Mouse (Mus musculus) C3H10T1/2 (cell line): ENCODE results near the gene Spag9. TPM values are rescaled to one million over a fixed set of nuclear protein-coding genes. Genes with fewer than 3 reads are reported as not detected.

ENCODE experiments used
- polyA plus RNA-seq, 2 experiments: library from polyadenylated mRNA; unstranded; fragments of >200 nt; fragmentation: generic; extraction: Trizol; gene quantifications; one replicate each; pipeline ENCODE4 v1.2.1; 2012; ENCODE audit warnings: missing spikeins in 2 of 2

Spag9 gene
- 10 to 100 TPM in 1 of 2 experiments, under 1 TPM in 1; 0.98 to 16.6 TPM for polyA plus RNA-seq

GRCm38 (mm10) chr11:93995720-93996305, at the start of gene Spag9:
Gene Spag9, plus strand, starts transcription at chr11:93996091.

GRCm38 (mm10) chr11:93956159-93956558, 39.7 kb upstream of the Spag9 start, which contains the start of gene Nme2:
Gene Nme2, minus strand, starts transcription at chr11:93956259.

GRCm38 (mm10) chr11:93968005-93968847, 27.7 kb upstream of the Spag9 start, which contains the start of the genes Gm20390 and Nme1:
Gene Gm20390, minus strand, starts transcription at chr11:93968293.
Gene Nme1, minus strand, starts transcription at chr11:93968521.

Other genes with a start within 250 kb of the Spag9 start
- gene Utp18, start 110.3 kb upstream of the Spag9 start, polyA plus RNA-seq = 1 to 10 TPM; 1.8 to 8.1 TPM
- 1 to 10 TPM in 1 of 2 experiments, under 1 TPM in 1; 0.56 to 3.9 TPM for gene Mbtd1, start 110.2 kb upstream of the Spag9 start, polyA plus RNA-seq
- 1,000 to 10,000 TPM; 1,374 to 2,533 TPM for gene Nme2, start 39.8 kb upstream of the Spag9 start, polyA plus RNA-seq
- 100 to 1,000 TPM; 308 to 475 TPM for gene Gm20390, start 27.8 kb upstream of the Spag9 start, polyA plus RNA-seq
- 100 to 1,000 TPM in 1 of 2 experiments, 10 to 100 TPM in 1; 89.2 to 121 TPM for gene Nme1, start 27.6 kb upstream of the Spag9 start, polyA plus RNA-seq
- gene Tob1, start 215.4 kb downstream of the Spag9 start, polyA plus RNA-seq = 10 to 100 TPM in 1 of 2 experiments, 1 to 10 TPM in 1; 1.6 to 30.7 TPM
- under 1 TPM; 0.01 to 0.26 TPM for gene Wfikkn2, start 249.9 kb downstream of the Spag9 start, polyA plus RNA-seq